Mouse (Mus musculus) MEL (cell line): ENCODE results near the gene Tmem151a.

Experiments used
- CHD1 ChIP-seq: IDR thresholded peaks from 2 replicates; pipeline ENCODE4 v1.6.1; 2012; ENCODE audit warnings: low read depth, mild to moderate bottlenecking, inconsistent platforms, low read length, improper control_type of control experiment
- CTCF ChIP-seq, 3 experiments: IDR thresholded peaks in 2 of 3; conservative IDR thresholded peaks in 1 of 3; 2 replicates each; pipeline ENCODE4 v1.5.1; 2011 to 2012; ENCODE audit warnings: low read length in 3 of 3, low read depth in 2 of 3, mild to moderate bottlenecking in 2 of 3, improper control_type of control experiment in 1 of 3, inconsistent platforms in 1 of 3, mixed read lengths in 1 of 3, moderate library complexity in 1 of 3; ENCODE audit not compliant: control insufficient read depth in 1 of 3, insufficient read depth in 1 of 3, poor library complexity in 1 of 3, severe bottlenecking in 1 of 3
- EP300 ChIP-seq, 2 experiments: IDR thresholded peaks; 2 replicates each; pipeline ENCODE4 v1.6.1; 2011; ENCODE audit warnings: improper control_type of control experiment in 2 of 2, low read length in 2 of 2, low read depth in 1 of 2, mild to moderate bottlenecking in 1 of 2
- ETS1 ChIP-seq: IDR thresholded peaks from 2 replicates; pipeline ENCODE4 v1.6.1; 2012; ENCODE audit warnings: low read depth, mild to moderate bottlenecking, inconsistent platforms, low read length, improper control_type of control experiment, moderate library complexity
- GABPA ChIP-seq: IDR thresholded peaks from 2 replicates; pipeline ENCODE4 v1.6.1; 2012; ENCODE audit warnings: low read depth, mild to moderate bottlenecking, inconsistent platforms, low read length, improper control_type of control experiment, moderate library complexity
- GATA1 ChIP-seq: IDR thresholded peaks from 2 replicates; pipeline ENCODE4 v1.6.1; 2011; ENCODE audit warnings: low read depth, low read length, improper control_type of control experiment
- HCFC1 ChIP-seq: IDR thresholded peaks from 2 replicates; pipeline ENCODE4 v1.6.1; 2012; ENCODE audit warnings: low read depth, mild to moderate bottlenecking, inconsistent platforms, low read length, improper control_type of control experiment, moderate library complexity
- NRF1 ChIP-seq: IDR thresholded peaks from 2 replicates; pipeline ENCODE4 v1.6.1; 2014; ENCODE audit warnings: low read depth, mild to moderate bottlenecking, inconsistent platforms, low read length, improper control_type of control experiment, moderate library complexity; ENCODE audit not compliant: poor library complexity, insufficient read depth, severe bottlenecking
- POLR2A ChIP-seq, 2 experiments: IDR thresholded peaks; 2 replicates each; pipeline ENCODE4 v1.6.1; 2011 to 2012; ENCODE audit warnings: low read length in 2 of 2, mild to moderate bottlenecking in 2 of 2, control low read depth in 1 of 2, improper control_type of control experiment in 1 of 2, low read depth in 1 of 2, moderate library complexity in 1 of 2; ENCODE audit not compliant: control insufficient read depth in 1 of 2, insufficient read depth in 1 of 2, poor library complexity in 1 of 2
- ZC3H11A ChIP-seq: IDR thresholded peaks from 2 replicates; pipeline ENCODE4 v1.6.1; 2012; ENCODE audit warnings: low read depth, mild to moderate bottlenecking, inconsistent platforms, low read length, improper control_type of control experiment
- ZKSCAN1 ChIP-seq: IDR thresholded peaks from 2 replicates; pipeline ENCODE4 v1.6.1; 2012; ENCODE audit warnings: low read depth, mild to moderate bottlenecking, inconsistent platforms, low read length, improper control_type of control experiment, moderate library complexity

DNA sequence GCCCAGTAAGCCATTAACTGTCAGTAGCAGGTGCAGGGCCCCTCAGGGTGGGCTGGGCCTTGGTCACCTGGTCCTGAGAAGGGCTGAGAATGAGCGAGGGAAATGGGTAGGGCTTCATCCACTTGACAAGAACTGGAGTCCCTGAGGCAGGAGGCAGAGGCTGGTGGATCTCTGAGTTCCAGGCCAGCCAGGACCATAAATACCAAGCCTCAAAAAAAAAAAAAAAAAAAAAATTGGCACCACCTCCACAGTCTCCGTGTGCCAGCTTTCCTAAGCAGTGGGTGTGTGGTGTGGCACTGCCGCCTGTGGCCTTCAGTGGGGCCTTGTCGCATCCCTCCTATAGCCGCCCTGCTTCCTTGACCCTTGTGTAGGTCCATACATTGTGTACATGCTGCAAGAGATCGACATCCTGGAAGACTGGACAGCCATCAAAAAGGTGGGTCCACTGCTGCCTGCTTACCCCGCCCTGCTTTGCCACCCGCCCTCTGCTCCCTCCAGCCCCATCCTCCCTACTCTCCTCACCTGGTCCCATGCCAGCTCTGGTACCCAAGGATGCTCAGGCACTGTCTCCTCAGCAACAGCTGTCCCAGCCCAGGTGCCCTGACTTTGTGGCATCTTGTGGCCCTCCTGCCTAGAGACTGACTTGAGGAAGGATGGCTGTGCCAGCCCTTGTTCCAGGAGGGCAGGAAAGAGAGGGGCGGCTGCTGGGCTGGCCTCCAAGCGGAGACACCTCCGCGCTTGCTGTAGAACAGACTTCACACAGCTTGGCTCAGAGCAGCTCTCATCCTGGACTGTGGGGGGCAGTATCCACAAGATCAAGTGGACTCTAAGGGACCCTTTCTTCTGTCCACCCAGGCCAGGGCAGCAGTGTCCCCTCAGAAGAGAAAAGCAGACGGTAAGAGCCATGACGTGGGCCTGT, 36.9 kb downstream of the Tmem151a start:
- TF ChIP-seq CTCF (IDR thresholded peaks at IDR 0.05 in 2 of 3, conservative IDR thresholded peaks at IDR 0.05 in 1 of 3; ENCODE audit: control insufficient read depth in 1 of 3, insufficient read depth in 1 of 3, low read depth in 2 of 3, low read length in 3 of 3, poor library complexity in 1 of 3, severe bottlenecking in 1 of 3) (peak in 2 of 3 experiments; percentile 19 to 21; a peak in 2 of 6 replicates), GATA1 (no peak), EP300 (IDR thresholded peaks at IDR 0.05; ENCODE audit: low read depth in 1 of 2, low read length in 2 of 2) (no peak), ZC3H11A (no peak), CHD1 (no peak), POLR2A (IDR thresholded peaks at IDR 0.05; ENCODE audit: control insufficient read depth in 1 of 2, insufficient read depth in 1 of 2, low read depth in 1 of 2, low read length in 2 of 2, poor library complexity in 1 of 2) (no peak), ETS1 (no peak), GABPA (no peak), ZKSCAN1 (no peak), HCFC1 (no peak), NRF1 (no peak)
